25 mouse cellular contexts compared by ENCODE assay signal in genomic region chr17:25211705-25212104, GRCm38 (mm10). TPM values are rescaled to one million over a fixed set of nuclear protein-coding genes. Genes with fewer than 3 reads are reported as not detected.
DNase-seq lines count a peak whose midpoint lies in the region; ATAC-seq and TF ChIP-seq lines count a peak whose summit lies in the region.
"Had no signal": no experiment of that assay in that cellular context is flagged by ENCODE, and none has a peak within 500 bp of the region (broad histone marks: within the 10 kb centered on the region; RNA-seq: fewer than 3 reads in every experiment).

No protein-coding gene starts in this region.

- no peaks in the 10 kb centered on the region for H3K4me1 ChIP-seq in kidney, postnatal 0 days (replicated peaks; ENCODE audit: insufficient read depth, low read length)
- no peaks in the 10 kb centered on the region for H3K4me1 ChIP-seq in kidney, embryonic 16.5 days (ENCODE audit: insufficient read depth, low read length)
- no peaks in the 10 kb centered on the region for H3K4me1 ChIP-seq in intestine, postnatal 0 days (replicated peaks; ENCODE audit: control insufficient read depth, insufficient read depth, low read length)
- H3K4me1 ChIP-seq: embryonic facial prominence, embryonic 15.5 days; heart, embryonic 15.5 days; hindbrain, embryonic 10.5 days; intestine, embryonic 15.5 days had no signal

- no peak for DNase-seq in frontal cortex, postnatal 14 days (ENCODE audit: low spot score in 2 of 2)
- no peak for DNase-seq in kidney, postnatal 0 days (ENCODE audit: low spot score)
- DNase-seq in 3T3-L1 (ENCODE audit: low read depth, low spot score) = peak; percentile 88
- peak; percentile 64 for DNase-seq in NIH3T3 (ENCODE audit: low read depth)
- no peak for DNase-seq in spleen, postnatal 36 days (ENCODE audit: low spot score in 2 of 2)
- DNase-seq: cerebellum, adult 8-10 months; right cerebral cortex, postnatal 25 days; spleen, adult 18-20 months; thymus, postnatal 14 days had no signal

- H3K9ac ChIP-seq in kidney, postnatal 0 days (ENCODE audit: low read depth, low read length) = no peak overlapping the region
- no peak overlapping the region for H3K9ac ChIP-seq in kidney, embryonic 16.5 days (replicated peaks; ENCODE audit: low read length)
- no peak overlapping the region for H3K9ac ChIP-seq in intestine, postnatal 0 days (ENCODE audit: low read depth, low read length)
- H3K9ac ChIP-seq: embryonic facial prominence, embryonic 15.5 days; heart, embryonic 15.5 days; intestine, embryonic 15.5 days had no signal

- WGBS in kidney, postnatal 0 days = 85% methylated on average over 4 of the region's 4 CpGs
- WGBS in kidney, embryonic 16.5 days = 88% methylated on average over 4 of the region's 4 CpGs
- 77% methylated on average over 4 of the region's 4 CpGs for WGBS in intestine, postnatal 0 days

- H3K4me3 ChIP-seq in kidney, postnatal 0 days (replicated peaks; ENCODE audit: low read depth, low read length) = no peak overlapping the region
- no peak overlapping the region for H3K4me3 ChIP-seq in kidney, embryonic 16.5 days (ENCODE audit: low read length)
- H3K4me3 ChIP-seq in intestine, postnatal 0 days (ENCODE audit: low read depth, low read length) = no peak overlapping the region
- H3K4me3 ChIP-seq: embryonic facial prominence, embryonic 15.5 days; heart, embryonic 15.5 days; hindbrain, embryonic 10.5 days; intestine, embryonic 15.5 days had no signal

- ATAC-seq in frontal cortex, adult (ENCODE audit: low TSS enrichment) = peak; percentile 90; the same call in 1 of the 2 replicates
- no peak for ATAC-seq in kidney, postnatal 0 days (replicated peaks; ENCODE audit: low FRiP score, low read depth)
- no peak for ATAC-seq in kidney, embryonic 16.5 days (ENCODE audit: low FRiP score, low TSS enrichment)
- ATAC-seq in intestine, postnatal 0 days = no peak
- ATAC-seq: forebrain, embryonic 14.5 days; hindbrain, embryonic 16.5 days; intestine, embryonic 15.5 days had no signal

- no peak overlapping the region for H3K4me2 ChIP-seq in kidney, postnatal 0 days (ENCODE audit: low read length)
- H3K4me2 ChIP-seq in kidney, embryonic 16.5 days (replicated peaks; ENCODE audit: low read depth, low read length) = no peak overlapping the region
- H3K4me2 ChIP-seq in intestine, postnatal 0 days (replicated peaks; ENCODE audit: low read depth) = no peak overlapping the region
- H3K4me2 ChIP-seq: embryonic facial prominence, embryonic 15.5 days; heart, embryonic 15.5 days; intestine, embryonic 15.5 days; midbrain, embryonic 11.5 days had no signal

- H3K27me3 ChIP-seq in kidney, postnatal 0 days (ENCODE audit: insufficient read depth, low read length) = no peaks in the 10 kb centered on the region
- H3K27me3 ChIP-seq in kidney, embryonic 16.5 days (ENCODE audit: insufficient read depth, low read length) = no peaks in the 10 kb centered on the region
- no peaks in the 10 kb centered on the region for H3K27me3 ChIP-seq in intestine, postnatal 0 days (replicated peaks; ENCODE audit: control insufficient read depth, insufficient read depth, low read length)
- H3K27me3 ChIP-seq: embryonic facial prominence, embryonic 15.5 days; heart, embryonic 15.5 days; intestine, embryonic 15.5 days had no signal

- H3K36me3 ChIP-seq in kidney, postnatal 0 days (ENCODE audit: insufficient read depth, low read length) = peaks cover 65% of the 10 kb centered on the region
- H3K36me3 ChIP-seq in kidney, embryonic 16.5 days (ENCODE audit: insufficient read depth, low read length) = peaks cover 73% of the 10 kb centered on the region
- H3K36me3 ChIP-seq in intestine, postnatal 0 days (ENCODE audit: control insufficient read depth, insufficient read depth) = peaks cover 79% of the 10 kb centered on the region

- peak overlapping the region; percentile 19; the same call in 1 of the 2 replicates for H3K27ac ChIP-seq in kidney, postnatal 0 days
- H3K27ac ChIP-seq in kidney, embryonic 16.5 days (ENCODE audit: low read length) = no peak overlapping the region
- H3K27ac ChIP-seq in intestine, postnatal 0 days (ENCODE audit: low read depth, low read length) = no peak overlapping the region; the same call in 1 of the 2 replicates
- H3K27ac ChIP-seq: embryonic facial prominence, embryonic 15.5 days; heart, embryonic 15.5 days; hindbrain, embryonic 10.5 days; intestine, embryonic 15.5 days had no signal

- no peak for TF ChIP-seq CTCF in kidney, postnatal 0 days (IDR thresholded peaks at IDR 0.05; ENCODE audit: low read depth)
- TF ChIP-seq CTCF in intestine, postnatal 0 days (IDR thresholded peaks at IDR 0.05; ENCODE audit: low read depth) = no peak

- H3K9me3 ChIP-seq in kidney, postnatal 0 days (replicated peaks; ENCODE audit: low read length) = no peaks in the 10 kb centered on the region
- no peaks in the 10 kb centered on the region for H3K9me3 ChIP-seq in kidney, embryonic 16.5 days (ENCODE audit: low read length)
- no peaks in the 10 kb centered on the region for H3K9me3 ChIP-seq in intestine, postnatal 0 days (ENCODE audit: control insufficient read depth)
- H3K9me3 ChIP-seq: embryonic facial prominence, embryonic 15.5 days; heart, embryonic 15.5 days; hindbrain, embryonic 10.5 days; intestine, embryonic 15.5 days had no signal

RNA-seq across cellular contexts. Expression of gene Unkl, which starts 23.5 kb away (rescaled TPM):
- polyA plus RNA-seq in kidney, postnatal 0 days (2015; fragmentation: Nextera tagmentation; extraction: Ambion mirVana) = 7.0 and 7.5 TPM in 2 replicates
- 10.4 and 10.9 TPM in 2 replicates for polyA plus RNA-seq in kidney, embryonic 16.5 days (2015; fragmentation: Nextera tagmentation; extraction: Ambion mirVana)
- polyA plus RNA-seq in intestine, postnatal 0 days (2015; fragmentation: Nextera tagmentation; extraction: Ambion mirVana) = 1.9 and 2.2 TPM in 2 replicates

RNA-seq across cellular contexts. Expression of gene BC003965, which starts 27.4 kb away (rescaled TPM):
- polyA plus RNA-seq in kidney, postnatal 0 days (2015; fragmentation: Nextera tagmentation; extraction: Ambion mirVana) = 31.6 and 32.1 TPM in 2 replicates
- 34.4 and 35.6 TPM in 2 replicates for polyA plus RNA-seq in kidney, embryonic 16.5 days (2015; fragmentation: Nextera tagmentation; extraction: Ambion mirVana)
- polyA plus RNA-seq in intestine, postnatal 0 days (2015; fragmentation: Nextera tagmentation; extraction: Ambion mirVana) = 17.5 and 18.5 TPM in 2 replicates

RNA-seq across cellular contexts. Expression of gene Gnptg, which starts 28.2 kb away (rescaled TPM):
- polyA plus RNA-seq in kidney, postnatal 0 days (2015; fragmentation: Nextera tagmentation; extraction: Ambion mirVana) = 68.8 and 71.2 TPM in 2 replicates
- polyA plus RNA-seq in kidney, embryonic 16.5 days (2015; fragmentation: Nextera tagmentation; extraction: Ambion mirVana) = 51.2 and 56.6 TPM in 2 replicates
- polyA plus RNA-seq in intestine, postnatal 0 days (2015; fragmentation: Nextera tagmentation; extraction: Ambion mirVana) = 41.0 and 42.1 TPM in 2 replicates

RNA-seq across cellular contexts. Expression of gene Tsr3, which starts 28.3 kb away (rescaled TPM):
- polyA plus RNA-seq in kidney, postnatal 0 days (2015; fragmentation: Nextera tagmentation; extraction: Ambion mirVana) = 50.1 and 52.3 TPM in 2 replicates
- 49.7 and 51.6 TPM in 2 replicates for polyA plus RNA-seq in kidney, embryonic 16.5 days (2015; fragmentation: Nextera tagmentation; extraction: Ambion mirVana)
- polyA plus RNA-seq in intestine, postnatal 0 days (2015; fragmentation: Nextera tagmentation; extraction: Ambion mirVana) = 23.3 and 23.4 TPM in 2 replicates

RNA-seq across cellular contexts. Expression of gene Gm38655, which starts 36.4 kb away (rescaled TPM):
- not detected in 2 replicates for polyA plus RNA-seq in kidney, postnatal 0 days (2015; fragmentation: Nextera tagmentation; extraction: Ambion mirVana)
- not detected in 2 replicates for polyA plus RNA-seq in kidney, embryonic 16.5 days (2015; fragmentation: Nextera tagmentation; extraction: Ambion mirVana)
- 0.30 TPM in 1 of 2 replicates, not detected in the other for polyA plus RNA-seq in intestine, postnatal 0 days (2015; fragmentation: Nextera tagmentation; extraction: Ambion mirVana)
- polyA plus RNA-seq: forebrain, embryonic 14.5 days; hindbrain, embryonic 10.5 days; hindbrain, embryonic 16.5 days; kidney, embryonic 14.5 days; large intestine, adult 2 months; limb, embryonic 11.5 days; liver, adult 2 months; liver, embryonic 16.5 days; midbrain, embryonic 11.5 days; neural tube, embryonic 11.5 days had no signal

Comparison
In these comparisons a context has a peak if more than half of its experiments do, and no peak if none do; other contexts are left out.
1. DNase-seq: peak in 3T3-L1 (single experiment) and NIH3T3 (single experiment); none in frontal cortex, postnatal 14 days (0 of 2), kidney, postnatal 0 days (single experiment) and spleen, postnatal 36 days (0 of 2).